In genomic region chr6:53572456-53572855, GRCm38 (mm10) we compare ENCODE assay signal across 7 mouse cellular contexts.
DNase-seq lines count a peak whose midpoint lies in the region; ATAC-seq and TF ChIP-seq lines count a peak whose summit lies in the region.

No protein-coding gene starts in this region.

- no peak for ATAC-seq in limb, embryonic 15.5 days (ENCODE audit: insufficient number of reproducible peaks, low FRiP score, low TSS enrichment, low read depth)

- 0 out of 2 replicates have a peak overlapping the region, but pooled peaks have one; percentile 48 for H3K4me3 ChIP-seq in E14TG2a.4 (replicated peaks; ENCODE audit: low read length)
- 0 out of 2 replicates have a peak overlapping the region, but pooled peaks have one; percentile 52 for H3K4me3 ChIP-seq in heart, embryonic 10.5 days
- no peak overlapping the region for H3K4me3 ChIP-seq in limb, embryonic 15.5 days

- peak overlapping the region; percentile 88 for H3K27ac ChIP-seq in heart, embryonic 10.5 days
- peak overlapping the region; percentile 93 for H3K27ac ChIP-seq in limb, embryonic 15.5 days

- peak overlapping the region; percentile 52 for H3K4me2 ChIP-seq in limb, embryonic 15.5 days

- H3K27me3 ChIP-seq in E14TG2a.4 (ENCODE audit: insufficient read depth, low read length) = no peaks in the 10 kb centered on the region
- no peaks in the 10 kb centered on the region for H3K27me3 ChIP-seq in heart, embryonic 10.5 days (ENCODE audit: insufficient read depth, poor library complexity, severe bottlenecking)
- H3K27me3 ChIP-seq in limb, embryonic 15.5 days = no peaks in the 10 kb centered on the region

- WGBS in heart, embryonic 10.5 days = 39% methylated on average over 4 of the region's 4 CpGs
- 49% methylated on average over 4 of the region's 4 CpGs for WGBS in limb, embryonic 15.5 days

- no peak for TF ChIP-seq CTCF in E14TG2a.4 (conservative IDR thresholded peaks at IDR 0.05; ENCODE audit: low read length)

- peaks cover 35% of the 10 kb centered on the region for H3K4me1 ChIP-seq in E14TG2a.4 (replicated peaks; ENCODE audit: low read depth, low read length)
- peaks cover 35% of the 10 kb centered on the region for H3K4me1 ChIP-seq in heart, embryonic 10.5 days
- peaks cover 52% of the 10 kb centered on the region for H3K4me1 ChIP-seq in limb, embryonic 15.5 days

- no peaks in the 10 kb centered on the region for H3K36me3 ChIP-seq in E14TG2a.4 (ENCODE audit: insufficient read depth, low read length)
- H3K36me3 ChIP-seq in heart, embryonic 10.5 days = no peaks in the 10 kb centered on the region
- H3K36me3 ChIP-seq in limb, embryonic 15.5 days = no peaks in the 10 kb centered on the region

- no peak overlapping the region for H3K9ac ChIP-seq in limb, embryonic 15.5 days

- peak; percentile 11 for DNase-seq in 416B (ENCODE audit: low read depth)
- DNase-seq in heart, embryonic 10.5 days (ENCODE audit: low spot score) = peak; percentile 72
- DNase-seq in kidney, adult 11 months = no peak
- no peak for DNase-seq in urinary bladder, adult 2 months (ENCODE audit: low spot score)
- DNase-seq in spleen, postnatal 36 days (ENCODE audit: low spot score in 2 of 2) = no peak

- no peaks in the 10 kb centered on the region for H3K9me3 ChIP-seq in E14TG2a.4 (ENCODE audit: low read length)
- no peaks in the 10 kb centered on the region for H3K9me3 ChIP-seq in heart, embryonic 10.5 days
- no peaks in the 10 kb centered on the region for H3K9me3 ChIP-seq in limb, embryonic 15.5 days

Comparison
In these comparisons a context has a peak if more than half of its experiments do, and no peak if none do; other contexts are left out.
1. DNase-seq: peak in 416B (single experiment) and heart, embryonic 10.5 days (single experiment); none in kidney, adult 11 months (single experiment), urinary bladder, adult 2 months (single experiment) and spleen, postnatal 36 days (0 of 2).